Mouse (Mus musculus) macrophage (primary cell): ENCODE measurements around the gene Hoxc5. TPM values are rescaled to one million over a fixed set of nuclear protein-coding genes. Genes with fewer than 3 reads are reported as not detected.

Experiments used
- H3K27ac ChIP-seq: fragments of 350-480 bp; formaldehyde crosslinking; 2 replicates; pipeline ENCODE4 v1.9.0; 2021
- H3K36me3 ChIP-seq: fragments of 350-480 bp; formaldehyde crosslinking; 2 replicates; pipeline ENCODE4 v1.9.0; 2021; ENCODE audit errors: inconsistent target
- H3K4me3 ChIP-seq: fragments of 350-480 bp; formaldehyde crosslinking; 2 replicates; pipeline ENCODE4 v1.9.0; 2021; ENCODE audit errors: inconsistent target
- H3K79me2 ChIP-seq: fragments of 350-480 bp; formaldehyde crosslinking; 2 replicates; pipeline ENCODE4 v1.9.0; 2021; ENCODE audit errors: inconsistent target
- WGBS: methylation state at CpG from one replicate; pipeline ENCODE4 v1.1.7; 2026; ENCODE audit warnings: inconsistent platforms; ENCODE audit not compliant: missing documents; 5-methylcytosine and 5-hydroxymethylcytosine counted together
- polyA plus RNA-seq: library from polyadenylated mRNA; stranded (reverse); fragments of 250-400 nt; gene quantifications from 3 replicates; pipeline ENCODE4 v1.2.4, GENCODE M21; 2018; ENCODE audit warnings: inconsistent platforms

The Hoxc5 gene
- polyA plus RNA-seq, 1 experiment from 2014 or later, result not detected

GRCm38 (mm10) chr15:102936279-102936972 lies 30.8 kb upstream of the Hoxc5 start, which contains the start of gene Hoxc12:
Gene Hoxc12, plus strand, starts transcription at chr15:102936757.
- Histone ChIP-seq H3K36me3 (no peaks in the 10 kb centered on the region), H3K27ac (no peak within 1 kb of the TSS), H3K79me2 (no peaks in the 10 kb centered on the region), H3K4me3 (no peak within 1 kb of the TSS)
- WGBS, result 5% methylated on average over 28 of the region's 31 CpGs

- WGBS, result 9% methylated on average over 37 of the region's 50 CpGs
- H3K36me3 ChIP-seq, result no peaks in the 10 kb centered on the region
- H3K27ac ChIP-seq, result no peak overlapping the region
- no peak overlapping the region for H3K4me3 ChIP-seq
- H3K79me2 ChIP-seq, result no peaks in the 10 kb centered on the region
These were observed 30.1 kb upstream of the Hoxc5 start for GRCm38 (mm10) chr15:102937036-102937666.

GRCm38 (mm10) chr15:102939256-102940155 lies 27.7 kb upstream of the Hoxc5 start:
- 11% methylated on average over 34 of the region's 34 CpGs for whole genome bisulfite sequencing
- Histone ChIP-seq H3K79me2 (no peaks in the 10 kb centered on the region), H3K36me3 (no peaks in the 10 kb centered on the region), H3K4me3 (no peak overlapping the region), H3K27ac (no peak overlapping the region)

- WGBS, result 2% methylated on average over 49 of the region's 53 CpGs
These were observed 24.3 kb upstream of the Hoxc5 start for GRCm38 (mm10) chr15:102942739-102943467.

DNA sequence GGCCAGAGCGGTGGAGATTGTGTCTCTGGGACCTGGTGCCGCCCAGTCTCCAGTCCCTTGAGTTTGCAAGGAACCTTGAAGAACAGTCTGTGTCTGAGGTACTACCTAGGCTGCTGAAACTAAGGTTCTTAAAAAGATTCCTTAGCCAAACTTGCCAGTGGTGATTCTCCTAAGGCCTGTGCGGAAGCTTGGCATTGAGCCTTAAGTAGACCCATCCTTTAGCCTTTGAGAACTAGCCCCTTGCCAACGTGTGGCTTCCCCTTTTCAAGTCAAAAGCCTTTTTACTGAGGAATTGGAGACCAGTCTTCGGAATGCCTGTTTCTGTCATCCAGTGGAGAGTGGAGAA lies 23.8 kb upstream of the Hoxc5 start:
- H3K79me2 ChIP-seq, result no peaks in the 10 kb centered on the region
- no peak overlapping the region for H3K4me3 ChIP-seq
- H3K27ac ChIP-seq, result no peak overlapping the region
- WGBS, result 11% methylated on average over 5 of the region's 5 CpGs
- H3K36me3 ChIP-seq, result no peaks in the 10 kb centered on the region

More at GRCm38 (mm10) chr15:102942739-102943467, 24.3 kb upstream of the Hoxc5 start:
- no peaks in the 10 kb centered on the region for H3K36me3 ChIP-seq
- no peak overlapping the region for H3K4me3 ChIP-seq
- no peaks in the 10 kb centered on the region for H3K79me2 ChIP-seq
- H3K27ac ChIP-seq, result no peak overlapping the region

GRCm38 (mm10) chr15:102945185-102946077 lies 21.8 kb upstream of the Hoxc5 start:
- WGBS, result 12% methylated on average over 22 of the region's 22 CpGs
- Histone ChIP-seq H3K4me3 (no peak overlapping the region), H3K79me2 (no peaks in the 10 kb centered on the region), H3K36me3 (no peaks in the 10 kb centered on the region), H3K27ac (no peak overlapping the region)

DNA sequence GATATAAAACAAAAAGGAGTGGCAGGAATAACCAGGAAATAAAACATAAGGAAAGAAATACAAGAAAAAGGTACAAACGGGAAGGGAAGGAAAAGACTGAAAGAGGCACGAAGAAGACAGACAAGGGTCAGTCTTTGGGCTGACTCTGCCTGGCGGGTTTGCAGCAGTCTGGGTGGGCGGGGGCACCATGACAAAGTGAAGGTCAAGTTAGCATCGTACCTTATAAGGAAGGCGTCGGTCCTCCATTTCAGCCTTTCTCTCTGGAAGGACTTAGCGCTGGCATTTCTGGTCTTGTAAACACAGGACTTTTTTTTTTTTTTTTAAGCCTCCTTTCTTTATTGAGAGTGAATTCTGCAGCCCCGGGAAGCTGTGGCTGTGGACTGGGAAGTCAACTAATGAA lies 20.0 kb upstream of the Hoxc5 start:
- WGBS, result 12% methylated on average over 9 of the region's 9 CpGs
- Histone ChIP-seq H3K27ac (no peak overlapping the region), H3K36me3 (no peaks in the 10 kb centered on the region), H3K4me3 (no peak overlapping the region), H3K79me2 (no peaks in the 10 kb centered on the region)

DNA sequence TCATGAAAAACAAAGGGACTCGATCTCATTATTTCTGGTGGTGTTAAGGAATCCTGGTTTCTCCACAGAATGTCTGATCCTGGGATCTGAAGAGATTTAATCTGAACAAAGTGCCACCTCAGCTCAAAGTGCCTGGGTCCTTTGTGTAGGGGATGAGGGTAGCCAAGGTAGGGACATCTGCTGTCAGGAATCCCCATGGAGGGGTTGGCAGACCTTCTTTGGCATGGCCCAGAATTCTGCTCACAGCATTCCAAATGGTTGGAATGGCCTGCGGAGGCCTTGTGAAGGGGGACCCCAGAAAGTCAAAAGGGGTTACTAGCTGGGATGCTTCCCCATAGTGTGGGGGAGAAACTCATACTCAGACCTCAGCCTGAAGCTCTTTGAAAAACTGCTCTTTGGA lies 18.4 kb upstream of the Hoxc5 start:
- H3K36me3 ChIP-seq, result no peaks in the 10 kb centered on the region
- H3K79me2 ChIP-seq, result no peaks in the 10 kb centered on the region
- H3K27ac ChIP-seq, result no peak overlapping the region
- no peak overlapping the region for H3K4me3 ChIP-seq
- WGBS, result 4% methylated on average over 2 of the region's 2 CpGs

DNA sequence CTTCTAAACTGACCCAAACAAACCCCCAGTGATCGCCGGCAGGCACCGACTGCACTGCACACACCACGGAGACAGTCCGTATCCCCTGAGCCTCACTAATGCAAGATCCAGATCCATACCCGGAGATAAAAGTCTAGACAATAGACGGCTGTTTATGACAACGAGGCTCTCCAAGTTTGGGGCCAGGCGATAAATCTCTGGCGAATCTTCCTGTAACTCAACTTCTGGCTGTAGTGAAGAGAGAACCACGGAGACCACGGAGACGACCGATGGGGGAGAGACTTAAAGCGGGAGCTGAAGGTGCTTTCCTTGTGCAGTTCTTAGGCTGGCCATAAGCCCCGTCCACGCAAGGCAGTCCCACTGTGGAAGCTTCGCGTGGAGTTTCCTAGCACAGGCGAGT lies 17.5 kb upstream of the Hoxc5 start:
- Histone ChIP-seq H3K79me2 (no peaks in the 10 kb centered on the region), H3K27ac (no peak overlapping the region), H3K36me3 (no peaks in the 10 kb centered on the region), H3K4me3 (no peak overlapping the region)
- 5% methylated on average over 20 of the region's 20 CpGs for WGBS

DNA sequence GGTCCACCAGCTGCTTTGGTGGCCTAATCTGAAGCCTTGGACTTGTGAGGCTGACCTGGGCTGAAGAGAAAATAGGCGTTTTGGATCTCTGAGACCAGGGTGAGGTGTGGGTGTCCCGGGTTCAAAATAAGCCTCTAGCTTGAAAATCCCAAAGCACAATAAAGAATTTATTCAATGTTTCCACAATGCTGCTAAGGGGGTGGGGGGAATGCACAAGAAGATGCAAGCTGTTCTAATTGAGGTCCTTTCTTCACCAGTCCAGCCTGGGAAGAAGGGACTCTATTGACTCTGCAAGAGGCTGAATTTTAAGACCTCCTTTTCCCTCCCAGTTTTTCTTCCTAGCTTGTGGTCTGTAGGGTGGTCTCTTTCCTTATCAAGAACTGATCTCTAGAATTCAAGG lies 16.4 kb upstream of the Hoxc5 start:
- no peak overlapping the region for H3K27ac ChIP-seq
- H3K4me3 ChIP-seq, result no peak overlapping the region
- no peaks in the 10 kb centered on the region for H3K36me3 ChIP-seq
- 16% methylated on average over 2 of the region's 2 CpGs for WGBS
- no peaks in the 10 kb centered on the region for H3K79me2 ChIP-seq

DNA sequence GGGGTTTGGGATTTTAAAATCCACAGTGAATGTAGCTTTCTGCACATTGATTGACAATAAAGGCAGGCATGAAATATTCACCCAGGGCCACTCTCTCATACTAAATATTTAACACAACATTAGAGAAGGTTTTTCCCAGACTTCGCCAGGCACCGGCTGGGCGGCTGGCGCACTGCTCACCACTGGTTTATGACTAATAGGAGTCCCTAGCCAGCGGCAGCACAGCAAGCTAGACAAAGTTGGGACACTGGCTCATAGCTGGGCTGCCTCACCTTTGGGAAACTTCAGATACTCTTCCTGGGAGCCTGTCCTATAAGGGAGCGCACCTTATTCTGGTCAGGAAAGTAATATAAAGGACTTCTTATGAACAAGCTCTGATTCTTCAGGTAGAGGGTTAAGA lies 13.7 kb upstream of the Hoxc5 start:
- Histone ChIP-seq H3K79me2 (no peaks in the 10 kb centered on the region), H3K36me3 (no peaks in the 10 kb centered on the region), H3K27ac (no peak overlapping the region), H3K4me3 (no peak overlapping the region)
- 19% methylated on average over 6 of the region's 6 CpGs for WGBS

DNA sequence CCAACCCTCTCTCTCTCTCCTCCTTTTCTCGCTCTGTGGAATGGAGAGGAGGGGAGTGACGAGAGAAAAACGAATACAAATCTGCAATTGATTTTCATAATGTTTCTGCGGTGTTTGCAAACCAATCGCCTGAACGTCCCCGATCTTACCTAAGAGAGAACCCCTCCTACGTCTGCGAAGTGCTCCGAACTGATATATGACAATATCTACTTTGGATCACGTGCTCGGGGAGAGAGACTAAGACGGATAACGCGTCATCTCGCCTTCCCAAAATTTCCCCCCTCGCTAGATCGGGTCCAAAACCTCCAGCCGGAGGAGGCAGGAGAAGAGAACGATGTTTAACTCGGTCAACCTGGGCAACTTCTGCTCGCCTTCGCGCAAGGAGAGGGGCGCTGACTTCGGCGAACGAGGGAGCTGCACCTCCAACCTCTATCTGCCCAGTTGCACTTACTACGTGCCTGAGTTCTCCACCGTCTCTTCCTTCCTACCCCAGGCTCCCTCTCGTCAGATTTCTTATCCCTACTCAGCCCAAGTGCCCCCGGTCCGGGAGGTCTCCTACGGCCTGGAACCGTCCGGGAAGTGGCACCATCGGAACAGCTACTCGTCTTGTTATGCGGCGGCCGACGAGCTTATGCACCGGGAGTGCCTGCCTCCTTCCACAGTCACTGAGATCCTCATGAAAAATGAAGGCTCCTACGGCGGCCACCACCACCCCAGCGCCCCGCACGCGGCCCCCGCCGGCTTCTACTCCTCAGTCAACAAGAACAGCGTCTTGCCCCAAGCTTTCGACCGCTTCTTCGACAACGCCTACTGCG lies 12.8 kb upstream of the Hoxc5 start, which contains the start of gene Hoxc11:
Hoxc11 (plus strand) TSS at position 236 of the 815 bp plus-strand sequence.
- Histone ChIP-seq H3K27ac (no peak within 1 kb of the TSS), H3K4me3 (no peak within 1 kb of the TSS), H3K36me3 (no peaks in the 10 kb centered on the region), H3K79me2 (no peaks in the 10 kb centered on the region)
- 5% methylated on average over 56 of the region's 57 CpGs for WGBS

DNA sequence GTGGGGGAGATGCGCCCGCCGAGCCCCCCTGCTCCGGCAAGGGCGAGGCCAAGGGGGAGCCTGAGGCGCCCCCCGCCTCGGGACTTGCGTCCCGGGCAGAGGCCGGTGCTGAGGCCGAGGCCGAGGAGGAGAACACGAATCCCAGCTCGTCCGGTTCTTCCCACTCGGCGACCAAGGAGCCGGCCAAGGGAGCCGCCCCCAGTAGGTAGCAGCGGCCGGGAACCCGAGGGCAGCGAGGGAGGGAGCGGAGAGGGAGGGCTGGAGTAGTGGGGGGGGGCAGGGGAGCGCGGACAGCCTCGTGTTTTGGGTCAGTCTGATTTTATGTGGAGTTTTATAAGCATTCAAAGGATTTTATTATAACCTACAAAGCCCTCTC lies 12.2 kb upstream of the Hoxc5 start:
- WGBS, result 6% methylated on average over 18 of the region's 28 CpGs
- no peak overlapping the region for H3K27ac ChIP-seq
- no peaks in the 10 kb centered on the region for H3K36me3 ChIP-seq
- H3K79me2 ChIP-seq, result no peaks in the 10 kb centered on the region
- H3K4me3 ChIP-seq, result no peak overlapping the region
